Mouse (Mus musculus) hindbrain, embryonic 14.5 days (tissue): ENCODE measurements around the gene Boc. TPM values are rescaled to one million over a fixed set of nuclear protein-coding genes. Genes with fewer than 3 reads are reported as not detected.
"Not testable (repeated sequence)": the region's sequence is repeated elsewhere in the genome, so short reads cannot be mapped to it uniquely, and the experiment has no call there.

ENCODE experiments used
- ATAC-seq: fragments of 200-750 bp; cut with Nextera tagmentation; 2 replicates; pipeline ENCODE4 v1.8.0; 2017; ENCODE audit warnings: moderate number of reproducible peaks, mild to moderate bottlenecking, moderate TSS enrichment, moderate library complexity; ENCODE audit not compliant: low FRiP score
- DNase-seq: peaks from one replicate; pipeline ENCODE4 v3.0.0-alpha.2; 2015; ENCODE audit warnings: low spot score
- H3K27ac ChIP-seq: fragments of 300-500 bp; sonication (generic); 2 replicates; pipeline ENCODE4 v1.5.1; 2014; ENCODE audit warnings: mild to moderate bottlenecking, moderate library complexity
- H3K27me3 ChIP-seq: fragments of 300-500 bp; sonication (generic); 2 replicates; pipeline ENCODE4 v1.6.1; 2014; ENCODE audit warnings: mild to moderate bottlenecking, low read length, mixed read lengths; ENCODE audit not compliant: control insufficient read depth, insufficient read depth
- H3K36me3 ChIP-seq: fragments of 300-500 bp; sonication (generic); replicated peaks from 2 replicates; pipeline ENCODE4 v1.6.1; 2014; ENCODE audit not compliant: control insufficient read depth, insufficient read depth
- H3K4me1 ChIP-seq: fragments of 300-500 bp; sonication (generic); replicated peaks from 2 replicates; pipeline ENCODE4 v1.6.1; 2014; ENCODE audit warnings: antibody characterized with exemption, low read length, mixed read lengths; ENCODE audit not compliant: control insufficient read depth, insufficient read depth
- H3K4me2 ChIP-seq: fragments of 300-500 bp; sonication (generic); replicated peaks from 2 replicates; pipeline ENCODE4 v1.6.1; 2014; ENCODE audit warnings: mild to moderate bottlenecking, moderate library complexity
- H3K4me3 ChIP-seq: fragments of 300-500 bp; sonication (generic); replicated peaks from 2 replicates; pipeline ENCODE4 v1.5.1; 2014; ENCODE audit warnings: mild to moderate bottlenecking, low read length
- H3K9ac ChIP-seq: fragments of 300-500 bp; sonication (generic); 2 replicates; pipeline ENCODE4 v1.6.1; 2014
- H3K9me3 ChIP-seq: fragments of 300-500 bp; sonication (generic); 2 replicates; pipeline ENCODE4 v1.6.1; 2016; ENCODE audit warnings: low read length; ENCODE audit not compliant: control insufficient read depth
- WGBS: fragments of 180-500 bp; shearing (Covaris S2); extraction: QIAGEN DNeasy Blood & Tissue Kit; methylation state at CpG from one replicate; pipeline ENCODE4 v1.1.7; 2014; 5-methylcytosine and 5-hydroxymethylcytosine counted together
- polyA plus RNA-seq: library from polyadenylated mRNA; unstranded; fragments of >200 nt; fragmentation: Nextera tagmentation; extraction: Ambion mirVana; gene quantifications from 2 replicates; pipeline ENCODE4 v1.2.1, GENCODE M21; 2014

The Boc gene
- polyA plus RNA-seq, 1 experiment from 2014 or later = 10.1 TPM

DNA sequence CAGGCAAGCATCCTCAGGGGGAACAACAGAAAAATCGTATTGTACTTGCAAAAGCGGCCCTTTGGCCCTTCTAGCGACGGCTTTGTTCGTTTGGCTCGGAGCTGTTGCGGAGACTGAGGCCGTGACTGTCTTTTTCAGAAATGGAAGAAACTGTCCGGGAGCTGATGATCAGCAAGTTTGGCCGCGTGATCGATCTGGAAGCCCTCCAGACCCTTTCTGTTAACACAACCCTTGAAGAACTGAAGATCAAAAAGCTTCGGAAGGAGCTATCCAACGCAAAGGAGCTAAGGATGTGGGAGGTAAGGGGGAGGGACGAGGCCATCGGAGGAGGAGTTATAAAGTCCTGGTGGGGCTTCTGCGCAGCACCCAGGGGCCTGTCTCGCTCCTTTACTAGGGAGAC, 79.9 kb downstream of the Boc start:
- Histone ChIP-seq H3K27me3 (no peaks in the 10 kb centered on the region), H3K4me2 (0 out of 2 replicates have a peak overlapping the region, but pooled peaks have one; percentile 15), H3K4me1 (no peaks in the 10 kb centered on the region), H3K4me3 (no peak overlapping the region), H3K9ac (no peak overlapping the region), H3K9me3 (no peaks in the 10 kb centered on the region), H3K36me3 (no peaks in the 10 kb centered on the region), H3K27ac (no peak overlapping the region)
- WGBS = 51% methylated on average over 18 of the region's 18 CpGs
- no peak for DNase-seq
- ATAC-seq = no peak

DNA sequence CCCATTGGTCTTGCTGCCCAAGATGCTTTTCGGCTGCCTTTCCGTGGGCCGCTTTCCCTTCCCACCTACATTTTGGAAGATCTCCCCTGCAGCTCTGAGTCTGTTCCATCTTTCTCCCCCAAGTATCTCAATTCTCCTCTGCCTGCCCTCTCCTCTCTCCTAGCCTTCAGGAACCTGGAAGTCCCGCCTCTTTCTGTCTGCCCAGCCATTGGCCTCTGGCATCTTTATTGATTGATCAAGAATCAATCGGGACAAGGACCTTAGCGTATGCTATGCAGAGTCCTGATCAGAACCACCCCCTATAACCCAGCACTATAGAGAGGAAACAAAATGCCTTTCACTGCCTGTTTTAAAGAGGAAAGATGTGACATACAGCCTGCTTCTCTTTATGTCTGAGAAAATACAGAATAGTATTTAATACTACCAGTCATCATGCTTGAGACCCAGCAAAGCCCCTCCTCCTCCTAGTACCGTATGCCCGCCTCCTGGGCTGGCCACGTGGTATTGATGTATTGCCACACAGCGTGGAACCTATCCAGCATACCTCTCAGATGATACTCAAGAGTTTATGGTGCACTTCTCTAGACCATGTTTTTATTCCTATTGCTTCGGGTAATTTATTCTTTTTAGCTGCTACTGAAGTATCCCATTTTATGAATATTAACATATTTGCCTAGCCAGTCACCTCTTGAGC, 82.9 kb downstream of the Boc start:
- DNase-seq (no peak), ATAC-seq (no peak; the same call in 1 of the 2 replicates)
- WGBS = 87% methylated on average over 11 of the region's 11 CpGs

DNA sequence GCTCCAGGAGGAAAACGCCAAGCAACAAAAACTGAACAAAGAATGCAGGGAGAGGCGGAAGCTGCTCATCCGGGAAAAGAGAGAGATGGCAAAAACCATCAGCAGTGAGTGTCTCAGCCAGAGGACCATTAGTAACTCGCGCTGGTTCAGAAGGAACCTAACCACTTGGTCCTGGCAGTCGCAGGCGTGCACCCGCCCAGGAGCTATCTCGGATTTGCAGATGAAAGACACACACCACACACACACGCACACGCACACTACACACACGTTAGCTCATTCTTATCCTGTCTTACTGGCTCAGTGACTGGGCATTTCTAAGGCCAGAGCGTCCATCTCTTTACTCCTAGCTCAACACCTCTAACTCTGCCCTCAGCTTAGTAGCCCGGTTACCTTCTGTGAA, 83.4 kb downstream of the Boc start:
- H3K9ac ChIP-seq = no peak overlapping the region

More for the DNA sequence above, 82.9 kb downstream of the Boc start:
- no peaks in the 10 kb centered on the region for H3K4me1 ChIP-seq
- no peaks in the 10 kb centered on the region for H3K36me3 ChIP-seq
- no peaks in the 10 kb centered on the region for H3K27me3 ChIP-seq
- no peaks in the 10 kb centered on the region for H3K9me3 ChIP-seq
- H3K27ac ChIP-seq = no peak overlapping the region
- H3K9ac ChIP-seq = no peak overlapping the region
- no peak overlapping the region for H3K4me3 ChIP-seq
- H3K4me2 ChIP-seq = no peak overlapping the region

GRCm38 (mm10) chr16:44460922-44461321, 97.8 kb downstream of the Boc start:
- Histone ChIP-seq H3K27ac (no peak overlapping the region), H3K9me3 (no peaks in the 10 kb centered on the region), H3K4me3 (no peak overlapping the region), H3K4me2 (no peak overlapping the region), H3K36me3 (no peaks in the 10 kb centered on the region), H3K27me3 (no peaks in the 10 kb centered on the region), H3K4me1 (no peaks in the 10 kb centered on the region), H3K9ac (no peak overlapping the region)
- DNase-seq = no peak
- 87% methylated on average over 5 of the region's 5 CpGs for WGBS
- ATAC-seq = no peak

More for the DNA sequence above, 83.4 kb downstream of the Boc start:
- no peak overlapping the region for H3K27ac ChIP-seq
- no peaks in the 10 kb centered on the region for H3K4me1 ChIP-seq
- 90% methylated on average over 14 of the region's 14 CpGs for WGBS
- H3K27me3 ChIP-seq = no peaks in the 10 kb centered on the region
- no peaks in the 10 kb centered on the region for H3K36me3 ChIP-seq
- ATAC-seq = no peak
- no peaks in the 10 kb centered on the region for H3K9me3 ChIP-seq
- H3K4me3 ChIP-seq = no peak overlapping the region
- no peak for DNase-seq
- H3K4me2 ChIP-seq = no peak overlapping the region

GRCm38 (mm10) chr16:44458826-44459225, 99.9 kb downstream of the Boc start:
- no peaks in the 10 kb centered on the region for H3K36me3 ChIP-seq
- H3K27ac ChIP-seq = no peak overlapping the region
- H3K27me3 ChIP-seq = no peaks in the 10 kb centered on the region
- H3K4me1 ChIP-seq = no peaks in the 10 kb centered on the region
- no peaks in the 10 kb centered on the region for H3K9me3 ChIP-seq
- no peak overlapping the region for H3K9ac ChIP-seq
- H3K4me2 ChIP-seq = no peak overlapping the region
- no peak overlapping the region for H3K4me3 ChIP-seq
- 90% methylated on average over 2 of the region's 2 CpGs for WGBS
- no peak for DNase-seq
- ATAC-seq = no peak

- no peak overlapping the region for H3K4me3 ChIP-seq
- H3K9me3 ChIP-seq = no peaks in the 10 kb centered on the region
- no peaks in the 10 kb centered on the region for H3K27me3 ChIP-seq
- no peak overlapping the region for H3K27ac ChIP-seq
- DNase-seq = no peak
- H3K9ac ChIP-seq = no peak overlapping the region
- no peak overlapping the region for H3K4me2 ChIP-seq
- ATAC-seq = no peak
- H3K36me3 ChIP-seq = no peaks in the 10 kb centered on the region
- H3K4me1 ChIP-seq = no peaks in the 10 kb centered on the region
- 90% methylated on average over 2 of the region's 2 CpGs for WGBS
Observed at GRCm38 (mm10) chr16:44457858-44458257, 100.8 kb downstream of the Boc start.

DNA sequence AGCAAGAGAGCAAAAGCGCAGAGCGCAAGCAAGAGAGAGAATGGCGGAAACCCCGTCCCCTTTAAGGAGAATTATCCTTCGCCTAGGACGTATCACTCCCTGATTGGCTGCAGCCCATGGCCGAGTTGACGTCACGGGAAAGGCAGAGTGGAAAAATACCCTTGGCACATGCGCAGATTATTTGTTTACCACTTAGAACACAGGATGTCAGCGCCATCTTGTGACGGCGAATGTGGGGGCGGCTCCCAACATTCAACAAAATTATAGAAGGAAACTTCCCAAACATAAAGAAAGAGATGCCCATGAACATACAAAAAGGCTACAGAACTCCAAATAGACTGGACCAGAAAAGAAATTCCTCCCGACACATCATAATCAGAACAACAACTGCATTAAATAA, 116.8 kb downstream of the Boc start:
- not testable (repeated sequence) for H3K4me3 ChIP-seq, H3K27me3 ChIP-seq, H3K4me2 ChIP-seq, H3K9me3 ChIP-seq, H3K36me3 ChIP-seq, H3K27ac ChIP-seq, DNase-seq, H3K9ac ChIP-seq, H3K4me1 ChIP-seq, ATAC-seq
- 92% methylated on average over 15 of the region's 15 CpGs for WGBS

GRCm38 (mm10) chr16:44435481-44435880, 123.2 kb downstream of the Boc start:
- no peak overlapping the region for H3K4me2 ChIP-seq
- no peaks in the 10 kb centered on the region for H3K27me3 ChIP-seq
- DNase-seq (no peak), ATAC-seq (no peak)
- no peaks in the 10 kb centered on the region for H3K36me3 ChIP-seq
- H3K4me3 ChIP-seq = no peak overlapping the region
- 63% methylated on average over 4 of the region's 4 CpGs for WGBS
- H3K4me1 ChIP-seq = no peaks in the 10 kb centered on the region
- no peak overlapping the region for H3K9ac ChIP-seq
- H3K27ac ChIP-seq = no peak overlapping the region
- no peaks in the 10 kb centered on the region for H3K9me3 ChIP-seq
